Mouse (Mus musculus) spleen, adult 2 months (tissue): ENCODE data around the gene Cbl.

ENCODE experiments used
- CTCF ChIP-seq: fragments of 200-500 bp; IDR thresholded peaks from 2 replicates; pipeline ENCODE4 v1.5.1; 2011; ENCODE audit warnings: mild to moderate bottlenecking, inconsistent platforms; ENCODE audit not compliant: insufficient read depth, insufficient read length, insufficient replicate concordance; ENCODE audit errors: extremely low read depth
- POLR2A ChIP-seq: fragments of 200-500 bp; IDR thresholded peaks from 2 replicates; pipeline ENCODE4 v1.6.1; 2011; ENCODE audit warnings: low read depth, low read length, inconsistent platforms

DNA sequence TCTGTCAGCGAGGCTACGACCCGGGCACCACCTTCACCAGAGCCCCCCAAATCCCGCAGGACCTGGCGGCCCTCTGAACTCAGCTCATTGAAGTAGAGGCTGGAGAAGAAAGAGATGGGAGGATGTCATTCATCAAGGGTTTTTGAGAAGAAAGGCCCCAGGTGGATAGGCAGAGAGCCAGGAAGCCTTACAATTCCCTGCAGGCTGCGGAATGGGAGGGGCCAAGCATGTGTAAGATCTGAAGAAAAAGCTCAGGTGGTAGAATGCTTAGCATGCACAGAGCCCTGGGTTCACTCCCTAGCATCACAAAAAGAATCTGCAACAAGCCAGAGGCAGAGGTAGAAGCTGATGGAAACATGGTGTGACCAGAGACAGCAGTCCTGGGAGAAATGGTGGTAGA lies 19.6 kb upstream of the Cbl start:
- TF ChIP-seq CTCF (no peak), POLR2A (no peak)
